Mouse (Mus musculus): ENCODE data around the gene Pard3b.

DNA sequence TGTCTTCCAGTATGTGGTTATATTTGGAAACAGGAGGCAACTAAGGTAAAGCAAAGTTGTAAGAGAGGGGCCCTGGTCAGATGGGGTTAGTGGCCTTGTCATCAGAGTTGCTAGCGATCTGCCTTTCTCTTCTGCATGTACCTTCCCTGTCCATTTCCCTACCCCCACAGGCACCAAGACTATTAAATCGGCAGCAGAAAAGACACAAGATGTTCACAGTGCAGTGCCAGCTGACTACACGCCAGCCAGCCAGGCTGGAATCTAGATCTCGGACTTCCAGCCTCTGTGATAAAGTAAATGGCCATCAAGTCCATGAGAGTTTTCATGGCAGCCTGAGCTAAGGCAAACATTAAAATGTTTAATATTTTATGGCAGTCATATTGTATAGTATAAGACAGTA is 257.4 kb downstream of the Pard3b start:
- TF ChIP-seq EP300 (optimal IDR thresholded peaks at IDR 0.05) (no peak), CTCF (IDR thresholded peaks at IDR 0.05; ENCODE audit: low read depth) (no peak)
